ENCODE assay signal across 26 mouse cellular contexts in the genomic region with DNA sequence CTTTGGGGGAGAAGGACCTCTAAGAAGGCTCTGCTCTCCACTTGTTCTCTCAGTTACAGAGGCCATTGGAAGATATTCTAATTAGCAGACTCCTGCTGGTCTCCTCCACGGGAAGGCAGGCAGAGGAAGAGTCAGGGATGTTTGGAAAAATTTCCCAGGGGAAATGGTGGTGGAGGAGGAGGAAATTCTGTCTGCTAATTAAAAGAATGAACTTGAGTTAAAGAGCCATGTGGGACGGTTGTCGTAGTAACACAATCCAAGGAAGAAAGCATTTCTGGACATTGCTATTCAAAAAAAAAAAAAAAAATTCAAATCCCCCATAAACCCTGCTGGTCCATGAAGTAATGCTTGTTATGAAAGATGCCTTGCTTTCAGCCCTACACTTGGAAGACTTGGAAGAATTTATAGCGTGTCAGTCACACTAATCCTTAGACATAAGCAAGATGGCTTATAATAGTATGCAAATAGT. TPM values are rescaled to one million over a fixed set of nuclear protein-coding genes. Genes with fewer than 3 reads are reported as not detected.
DNase-seq lines count a peak whose midpoint lies in the region; ATAC-seq lines count a peak whose summit lies in the region.
"Had no signal": no experiment of that assay in that cellular context is flagged by ENCODE, and none has a peak within 500 bp of the region (broad histone marks: within the 10 kb centered on the region; RNA-seq: fewer than 3 reads in every experiment).

No protein-coding gene starts in this region.

- no peaks in the 10 kb centered on the region for H3K9me3 ChIP-seq in neural tube, embryonic 13.5 days
- H3K9me3 ChIP-seq in neural tube, embryonic 15.5 days (replicated peaks): no peaks in the 10 kb centered on the region
- H3K9me3 ChIP-seq in hindbrain, embryonic 10.5 days: no peaks in the 10 kb centered on the region
- no peaks in the 10 kb centered on the region for H3K9me3 ChIP-seq in midbrain, embryonic 10.5 days (replicated peaks)
- H3K9me3 ChIP-seq: limb, embryonic 15.5 days; neural tube, embryonic 12.5 days had no signal

- H3K27ac ChIP-seq in neural tube, embryonic 13.5 days (replicated peaks): peak overlapping the region; percentile 39; the same call in 1 of the 2 replicates
- H3K27ac ChIP-seq in neural tube, embryonic 15.5 days (replicated peaks): no peak overlapping the region
- peak overlapping the region; percentile 73; the same call in 1 of the 2 replicates for H3K27ac ChIP-seq in hindbrain, embryonic 10.5 days
- peak overlapping the region; percentile 77; the same call in 1 of the 2 replicates for H3K27ac ChIP-seq in midbrain, embryonic 10.5 days (replicated peaks)
- H3K27ac ChIP-seq: limb, embryonic 15.5 days; neural tube, embryonic 12.5 days had no signal

- no peaks in the 10 kb centered on the region for H3K27me3 ChIP-seq in neural tube, embryonic 13.5 days
- no peaks in the 10 kb centered on the region for H3K27me3 ChIP-seq in neural tube, embryonic 15.5 days (replicated peaks)
- H3K27me3 ChIP-seq in hindbrain, embryonic 10.5 days (ENCODE audit: insufficient read depth, poor library complexity, severe bottlenecking): no peaks in the 10 kb centered on the region
- H3K27me3 ChIP-seq in midbrain, embryonic 10.5 days (ENCODE audit: low read depth, poor library complexity, severe bottlenecking): no peaks in the 10 kb centered on the region
- H3K27me3 ChIP-seq: CH12.LX; limb, embryonic 15.5 days; neural tube, embryonic 12.5 days had no signal

- peak; percentile 32; the same call in 1 of the 2 replicates for ATAC-seq in neural tube, embryonic 13.5 days (ENCODE audit: low read depth)
- no peak for ATAC-seq in neural tube, embryonic 15.5 days (ENCODE audit: low FRiP score)
- ATAC-seq in cerebellum, adult (ENCODE audit: insufficient number of reproducible peaks, low FRiP score, low TSS enrichment): no peak
- ATAC-seq: inflammation-experienced regulatory T-cells, adult 6 months; liver, postnatal 0 days had no signal

- intact Hi-C loops in gastrocnemius, postnatal 36 days (cut with DNase I): no loop called here

- DNase-seq in hindbrain, embryonic 10.5 days (ENCODE audit: low spot score): no peak
- peak; percentile 23 for DNase-seq in midbrain, embryonic 10.5 days (ENCODE audit: low spot score)
- DNase-seq in gastrocnemius, postnatal 36 days: no peak
- no peak for DNase-seq in right cerebral cortex, postnatal 25 days
- no peak for DNase-seq in lung, postnatal 4 days
- DNase-seq: adrenal gland, adult 2 months; cerebellum, adult 9-11 months; embryo, embryonic 11 days; gastrocnemius, postnatal 25 days; heart, postnatal 10 days; kidney, adult 9 months; liver, postnatal 0 days; lung, postnatal 14 days; right cerebral cortex, postnatal 4 days; thymus, postnatal 4 days had no signal

- no peak overlapping the region for H3K4me2 ChIP-seq in neural tube, embryonic 13.5 days
- no peak overlapping the region for H3K4me2 ChIP-seq in neural tube, embryonic 15.5 days
- H3K4me2 ChIP-seq: limb, embryonic 15.5 days; neural tube, embryonic 12.5 days had no signal

- H3K9ac ChIP-seq in neural tube, embryonic 13.5 days: no peak overlapping the region
- H3K9ac ChIP-seq in neural tube, embryonic 15.5 days (replicated peaks): no peak overlapping the region
- H3K9ac ChIP-seq: limb, embryonic 15.5 days; liver, postnatal 0 days; neural tube, embryonic 12.5 days had no signal

- no peak overlapping the region for H3K4me3 ChIP-seq in neural tube, embryonic 13.5 days
- H3K4me3 ChIP-seq in neural tube, embryonic 15.5 days (replicated peaks): no peak overlapping the region
- no peak overlapping the region for H3K4me3 ChIP-seq in hindbrain, embryonic 10.5 days
- no peak overlapping the region for H3K4me3 ChIP-seq in midbrain, embryonic 10.5 days
- H3K4me3 ChIP-seq: limb, embryonic 15.5 days; neural tube, embryonic 12.5 days had no signal

- H3K4me1 ChIP-seq in neural tube, embryonic 13.5 days (replicated peaks): peaks cover 45% of the 10 kb centered on the region
- H3K4me1 ChIP-seq in neural tube, embryonic 15.5 days: peaks cover 24% of the 10 kb centered on the region
- peaks cover 40% of the 10 kb centered on the region for H3K4me1 ChIP-seq in hindbrain, embryonic 10.5 days (replicated peaks)
- H3K4me1 ChIP-seq in midbrain, embryonic 10.5 days: peaks cover 49% of the 10 kb centered on the region

- no peaks in the 10 kb centered on the region for H3K36me3 ChIP-seq in neural tube, embryonic 13.5 days
- H3K36me3 ChIP-seq in neural tube, embryonic 15.5 days: no peaks in the 10 kb centered on the region
- no peaks in the 10 kb centered on the region for H3K36me3 ChIP-seq in hindbrain, embryonic 10.5 days
- no peaks in the 10 kb centered on the region for H3K36me3 ChIP-seq in midbrain, embryonic 10.5 days
- H3K36me3 ChIP-seq: limb, embryonic 15.5 days; neural tube, embryonic 12.5 days had no signal

- WGBS in neural tube, embryonic 13.5 days: 22% methylated on average over 4 of the region's 4 CpGs
- 27% methylated on average over 4 of the region's 4 CpGs for WGBS in neural tube, embryonic 15.5 days
- 42% methylated on average over 4 of the region's 4 CpGs for WGBS in hindbrain, embryonic 10.5 days
- WGBS in midbrain, embryonic 10.5 days: 38% methylated on average over 4 of the region's 4 CpGs

RNA-seq across cellular contexts. Expression of a gene that starts 40.6 kb away (rescaled TPM):
- not detected in 2 replicates for polyA plus RNA-seq in neural tube, embryonic 13.5 days (2015; fragmentation: Nextera tagmentation; extraction: Ambion mirVana)
- polyA plus RNA-seq in neural tube, embryonic 15.5 days (2015; fragmentation: Nextera tagmentation; extraction: Ambion mirVana): 0.36 TPM in 1 of 2 replicates, not detected in the other
- polyA plus RNA-seq in hindbrain, embryonic 10.5 days (2016; fragmentation: Nextera tagmentation; extraction: Ambion mirVana): not detected in 2 replicates
- polyA plus RNA-seq in midbrain, embryonic 10.5 days (2016; fragmentation: Nextera tagmentation; extraction: Ambion mirVana): not detected in 2 replicates
- not detected for total RNA-seq in gastrocnemius, postnatal 36 days (2021)
- total RNA-seq: adrenal gland, adult 2 months; CH12.LX; gastrocnemius, postnatal 25 days; heart, postnatal 10 days; layer of hippocampus, postnatal 14 days; left cerebral cortex, postnatal 14 days; megakaryocyte-erythroid progenitor cell, adult 5-6 weeks had no signal
- polyA plus RNA-seq: adrenal gland, adult 2 months; inflammation-experienced regulatory T-cells, adult 6 months; large intestine, adult 2 months; limb, embryonic 15.5 days; liver, postnatal 0 days; neural tube, embryonic 12.5 days had no signal
